Mouse (Mus musculus): ENCODE results near the gene Klhl5. TPM values are rescaled to one million over a fixed set of nuclear protein-coding genes. Genes with fewer than 3 reads are reported as not detected.

Klhl5 gene
- polyA plus RNA-seq, 2 experiments = 3.6 to 4.4 TPM

GRCm38 (mm10) chr5:65094902-65095545 lies 12.3 kb upstream of the Klhl5 start:
- no peaks in the 10 kb centered on the region for H3K27me3 ChIP-seq (ENCODE audit: control insufficient read depth, insufficient read depth, low read length)
- no peaks in the 10 kb centered on the region for H3K36me3 ChIP-seq (replicated peaks; ENCODE audit: control insufficient read depth, insufficient read depth, low read depth)
- H3K4me2 ChIP-seq (ENCODE audit: low read depth) = no peak overlapping the region
- peaks cover 0 to 5% of the 10 kb centered on the region in 2 experiments; a peak in 1 of 4 replicates for H3K4me1 ChIP-seq (replicated peaks; ENCODE audit: control insufficient read depth in 2 of 2, insufficient read depth in 2 of 2, low read length in 1 of 2)
- 56% methylated on average over 7 of the region's 7 CpGs for WGBS (ENCODE audit: insufficient replicate concordance)
- no peak overlapping the region for H3K9ac ChIP-seq (replicated peaks)
- ATAC-seq (ENCODE audit: insufficient read depth) (no peak), DNase-seq (ENCODE audit: low read depth in 3 of 3, low spot score in 3 of 3) (no peak)
- no peak overlapping the region for H3K27ac ChIP-seq
- TF ChIP-seq CTCF (IDR thresholded peaks at IDR 0.05; ENCODE audit: low read depth) (no peak), EP300 (IDR thresholded peaks at IDR 0.05; ENCODE audit: low read depth) (no peak)
- H3K9me3 ChIP-seq (ENCODE audit: control insufficient read depth, low read length) = no peaks in the 10 kb centered on the region
- H3K4me3 ChIP-seq (ENCODE audit: insufficient read depth in 1 of 2, low read depth in 2 of 2, low read length in 2 of 2) = no peak overlapping the region

- ATAC-seq (ENCODE audit: insufficient read depth) (no peak), DNase-seq (ENCODE audit: low read depth in 3 of 3, low spot score in 3 of 3) (no peak)
- TF ChIP-seq EP300 (IDR thresholded peaks at IDR 0.05; ENCODE audit: low read depth) = no peak
- TF ChIP-seq CTCF (IDR thresholded peaks at IDR 0.05; ENCODE audit: low read depth) = no peak
- no peak overlapping the region for H3K4me2 ChIP-seq (ENCODE audit: low read depth)
- WGBS (ENCODE audit: insufficient replicate concordance) = 61% methylated on average over 3 of the region's 3 CpGs
- no peaks in the 10 kb centered on the region for H3K27me3 ChIP-seq (ENCODE audit: control insufficient read depth, insufficient read depth, low read length)
- no peak overlapping the region for H3K27ac ChIP-seq
- no peak overlapping the region for H3K4me3 ChIP-seq (ENCODE audit: insufficient read depth in 1 of 2, low read depth in 2 of 2, low read length in 2 of 2)
- no peaks in the 10 kb centered on the region for H3K36me3 ChIP-seq (replicated peaks; ENCODE audit: control insufficient read depth, insufficient read depth, low read depth)
- no peak overlapping the region for H3K9ac ChIP-seq (replicated peaks)
- H3K9me3 ChIP-seq (ENCODE audit: control insufficient read depth, low read length) = no peaks in the 10 kb centered on the region
- H3K4me1 ChIP-seq (replicated peaks; ENCODE audit: control insufficient read depth in 2 of 2, insufficient read depth in 2 of 2, low read length in 1 of 2) = peaks cover 0 to 7% of the 10 kb centered on the region in 2 experiments; a peak in 2 of 4 replicates
These were observed 11.3 kb upstream of the Klhl5 start for GRCm38 (mm10) chr5:65096082-65096481.

- Histone ChIP-seq H3K36me3 (replicated peaks; ENCODE audit: control insufficient read depth, insufficient read depth, low read depth) (no peaks in the 10 kb centered on the region), H3K9ac (replicated peaks) (no peak overlapping the region), H3K9me3 (ENCODE audit: control insufficient read depth, low read length) (no peaks in the 10 kb centered on the region), H3K4me1 (replicated peaks; ENCODE audit: control insufficient read depth in 2 of 2, insufficient read depth in 2 of 2, low read length in 1 of 2) (peaks cover 5 to 13% of the 10 kb centered on the region in 2 experiments; a peak in 3 of 4 replicates), H3K27ac (no peak overlapping the region), H3K4me2 (ENCODE audit: low read depth) (no peak overlapping the region), H3K4me3 (ENCODE audit: insufficient read depth in 1 of 2, low read depth in 2 of 2, low read length in 2 of 2) (no peak overlapping the region), H3K27me3 (ENCODE audit: control insufficient read depth, insufficient read depth, low read length) (no peaks in the 10 kb centered on the region)
- no peak for TF ChIP-seq EP300 (IDR thresholded peaks at IDR 0.05; ENCODE audit: low read depth)
- TF ChIP-seq CTCF (IDR thresholded peaks at IDR 0.05; ENCODE audit: low read depth) = no peak
- 43% methylated on average over 3 of the region's 3 CpGs for WGBS (ENCODE audit: insufficient replicate concordance)
- DNase-seq (ENCODE audit: low read depth in 3 of 3, low spot score in 3 of 3) (no peak), ATAC-seq (ENCODE audit: insufficient read depth) (no peak)
These were observed 10.5 kb upstream of the Klhl5 start for GRCm38 (mm10) chr5:65096805-65097204.

GRCm38 (mm10) chr5:65097457-65097856 lies 9.9 kb upstream of the Klhl5 start:
- no peaks in the 10 kb centered on the region for H3K9me3 ChIP-seq (ENCODE audit: control insufficient read depth, low read length)
- TF ChIP-seq CTCF (IDR thresholded peaks at IDR 0.05; ENCODE audit: low read depth) (no peak), EP300 (IDR thresholded peaks at IDR 0.05; ENCODE audit: low read depth) (no peak)
- no peak overlapping the region for H3K27ac ChIP-seq
- no peak overlapping the region for H3K4me3 ChIP-seq (ENCODE audit: insufficient read depth in 1 of 2, low read depth in 2 of 2, low read length in 2 of 2)
- ATAC-seq (ENCODE audit: insufficient read depth) (no peak), DNase-seq (ENCODE audit: low read depth in 3 of 3, low spot score in 3 of 3) (no peak)
- no peak overlapping the region for H3K9ac ChIP-seq (replicated peaks)
- H3K4me2 ChIP-seq (ENCODE audit: low read depth) = no peak overlapping the region
- 60% methylated on average over 5 of the region's 5 CpGs for WGBS (ENCODE audit: insufficient replicate concordance)
- H3K36me3 ChIP-seq (replicated peaks; ENCODE audit: control insufficient read depth, insufficient read depth, low read depth) = no peaks in the 10 kb centered on the region
- H3K27me3 ChIP-seq (ENCODE audit: control insufficient read depth, insufficient read depth, low read length) = no peaks in the 10 kb centered on the region
- H3K4me1 ChIP-seq (replicated peaks; ENCODE audit: control insufficient read depth in 2 of 2, insufficient read depth in 2 of 2, low read length in 1 of 2) = peaks cover 6 to 18% of the 10 kb centered on the region in 2 experiments; a peak in 3 of 4 replicates

GRCm38 (mm10) chr5:65100002-65100401 lies 7.3 kb upstream of the Klhl5 start:
- 79% methylated on average over 11 of the region's 11 CpGs for WGBS (ENCODE audit: insufficient replicate concordance)
- no peaks in the 10 kb centered on the region for H3K36me3 ChIP-seq (replicated peaks; ENCODE audit: control insufficient read depth, insufficient read depth, low read depth)
- H3K4me2 ChIP-seq (ENCODE audit: low read depth) = no peak overlapping the region
- TF ChIP-seq CTCF (IDR thresholded peaks at IDR 0.05; ENCODE audit: low read depth) (no peak), EP300 (IDR thresholded peaks at IDR 0.05; ENCODE audit: low read depth) (no peak)
- no peaks in the 10 kb centered on the region for H3K9me3 ChIP-seq (ENCODE audit: control insufficient read depth, low read length)
- H3K27ac ChIP-seq = no peak overlapping the region
- H3K4me3 ChIP-seq (ENCODE audit: insufficient read depth in 1 of 2, low read depth in 2 of 2, low read length in 2 of 2) = no peak overlapping the region
- ATAC-seq (ENCODE audit: insufficient read depth) (no peak), DNase-seq (ENCODE audit: low read depth in 3 of 3, low spot score in 3 of 3) (no peak)
- H3K9ac ChIP-seq (replicated peaks) = no peak overlapping the region
- no peaks in the 10 kb centered on the region for H3K27me3 ChIP-seq (ENCODE audit: control insufficient read depth, insufficient read depth, low read length)
- H3K4me1 ChIP-seq (replicated peaks; ENCODE audit: control insufficient read depth in 2 of 2, insufficient read depth in 2 of 2, low read length in 1 of 2) = peaks cover 6 to 26% of the 10 kb centered on the region in 2 experiments; a peak in 3 of 4 replicates
